Mouse (Mus musculus) CD4-positive, CD25-positive, alpha-beta regulatory T cell, adult 4 months (primary cell): ENCODE results near the gene Nme7. TPM values are rescaled to one million over a fixed set of nuclear protein-coding genes. Genes with fewer than 3 reads are reported as not detected.

Source experiments
- ATAC-seq: one replicate; pipeline ENCODE4 v1.8.0; 2017
- polyA plus RNA-seq, 2 experiments: library from polyadenylated mRNA; unstranded; fragments of 100-300 nt; shearing (Covaris generic); gene quantifications; one replicate each; pipeline ENCODE4 v1.2.1; 2017

The Nme7 gene
- polyA plus RNA-seq, 2 experiments from 2014 or later: 15.4 to 20.4 TPM

DNA sequence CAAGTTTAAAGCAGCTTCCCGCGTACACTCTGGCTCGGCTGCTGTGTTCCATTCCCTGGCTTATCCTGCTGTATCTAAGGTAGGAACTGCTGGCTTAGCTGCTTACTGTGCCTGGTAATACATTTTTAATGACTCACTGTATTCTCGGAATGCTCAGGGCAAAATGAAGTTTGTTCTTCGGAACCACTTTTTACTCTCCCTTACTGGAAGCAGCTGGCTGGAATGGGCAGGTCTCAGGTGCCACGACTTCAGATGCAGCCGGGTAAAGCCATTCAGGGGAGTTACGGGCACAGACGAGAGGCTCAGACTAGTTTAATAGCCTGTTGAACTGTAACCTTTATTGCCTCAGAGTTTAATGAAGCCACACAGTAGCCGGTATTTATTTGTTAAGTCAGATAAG is 17.5 kb downstream of the Nme7 start:
- ATAC-seq: no peak

DNA sequence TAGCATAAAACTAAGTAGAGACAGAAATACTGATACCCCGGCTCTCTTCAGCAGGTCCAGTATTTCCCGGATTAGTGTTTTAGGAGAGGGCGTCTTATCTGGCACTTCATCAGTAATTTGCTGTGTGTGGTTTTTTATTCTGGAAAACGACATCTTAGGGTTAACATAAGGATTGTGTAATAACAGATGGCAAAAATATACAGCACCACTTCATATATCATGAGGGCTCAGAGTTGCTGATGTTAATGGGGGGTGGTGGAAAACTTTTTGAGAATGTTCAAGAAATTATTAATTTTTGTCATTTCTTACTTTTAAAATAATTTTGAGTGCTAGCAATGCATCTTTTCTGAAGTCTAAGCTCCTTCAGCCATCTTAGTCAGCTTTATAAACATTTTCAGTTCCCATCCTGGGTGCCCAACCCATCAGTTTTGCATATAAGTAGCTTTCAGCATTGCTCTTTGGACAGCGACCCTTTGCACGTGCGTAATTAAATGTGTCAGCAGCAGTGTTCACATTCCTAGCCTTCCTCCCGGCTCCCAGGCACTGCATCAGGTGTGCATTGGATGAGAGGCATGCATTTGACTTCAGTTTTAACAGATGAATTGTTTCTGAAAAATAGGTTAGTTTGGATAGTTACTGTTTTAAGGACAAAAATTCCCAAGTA is 19.2 kb downstream of the Nme7 start:
- no peak for ATAC-seq

DNA sequence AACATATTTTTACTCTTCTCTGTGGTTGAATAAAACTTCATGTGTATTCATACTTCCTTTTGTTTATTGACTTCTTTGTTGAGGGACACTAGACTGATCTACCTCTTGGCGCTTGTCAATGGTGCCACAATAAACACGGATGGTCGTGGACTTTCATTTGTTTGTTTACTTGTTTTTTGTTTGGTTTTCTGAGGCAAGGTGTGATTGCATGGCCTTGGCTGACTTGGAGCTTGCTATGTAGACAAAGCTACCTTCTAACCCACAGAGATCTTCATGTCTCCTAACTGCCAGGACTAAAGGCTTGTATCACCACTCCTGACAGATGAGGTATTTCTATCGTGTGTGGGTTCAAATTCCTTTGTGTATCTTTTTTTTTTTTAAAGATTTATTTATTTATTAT is 20.3 kb downstream of the Nme7 start:
- no peak for ATAC-seq

DNA sequence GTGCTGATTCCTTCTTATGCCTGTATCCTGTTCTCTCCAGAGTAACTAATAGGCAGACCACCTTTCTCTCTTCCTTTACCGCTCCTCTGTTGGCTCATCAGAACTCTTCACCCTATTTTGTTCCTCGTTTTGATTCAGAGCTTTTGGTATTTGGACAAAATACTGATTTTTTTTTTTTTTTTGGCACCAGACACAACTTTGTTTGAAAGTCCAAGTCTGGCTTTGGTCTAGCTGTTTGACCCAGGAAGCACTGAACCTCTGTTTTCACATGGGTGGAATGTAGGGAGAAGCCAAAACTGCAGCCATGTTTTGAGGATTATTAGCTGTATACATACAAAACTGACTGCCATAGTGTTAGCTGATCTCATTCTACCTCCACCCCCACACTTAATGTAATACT is 21.0 kb downstream of the Nme7 start:
- ATAC-seq: no peak

DNA sequence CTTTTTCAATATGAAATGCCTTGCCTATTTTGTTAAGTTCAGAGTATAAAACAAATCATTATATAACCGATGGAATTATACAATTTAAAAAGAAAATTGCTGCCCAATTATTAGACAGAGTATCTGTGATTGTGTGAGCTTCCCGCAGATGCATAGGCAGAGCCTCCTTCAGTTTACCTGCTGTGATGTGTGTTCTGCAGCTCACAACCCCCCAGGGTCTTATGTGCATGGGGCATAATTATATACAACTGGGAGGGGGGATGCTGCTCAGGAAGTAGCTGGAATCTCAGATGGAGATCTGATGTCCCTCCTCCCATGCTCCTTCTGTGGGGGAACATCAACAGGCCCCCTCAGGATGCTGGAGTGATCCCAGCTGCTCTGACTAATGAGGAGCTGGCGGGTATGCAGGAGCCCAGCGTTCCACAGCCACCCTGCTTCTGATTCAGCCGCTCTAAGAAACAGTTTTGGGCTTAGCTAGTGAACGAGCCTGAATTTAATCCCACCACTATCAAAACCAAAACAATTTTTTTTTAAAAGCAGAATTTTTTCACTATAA is 22.8 kb downstream of the Nme7 start:
- no peak for ATAC-seq

DNA sequence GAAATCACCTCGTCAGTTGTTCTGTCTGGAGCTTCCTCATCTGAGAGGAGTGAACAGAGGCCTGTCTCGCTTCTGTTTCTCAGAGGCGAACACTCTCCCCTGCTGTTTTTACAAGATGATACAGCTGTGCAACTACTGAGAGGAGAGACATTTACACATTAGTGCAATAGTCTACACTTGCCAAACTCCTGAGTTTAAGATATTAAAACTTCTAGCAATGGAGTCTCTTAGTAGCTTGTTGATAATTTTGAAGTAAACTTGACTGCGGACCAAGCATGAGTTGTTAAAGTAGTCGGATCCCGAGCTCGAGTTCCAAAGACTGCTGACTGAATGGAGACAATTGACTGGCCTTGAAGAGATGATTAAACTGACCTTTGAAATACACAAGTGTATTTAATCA is 23.8 kb downstream of the Nme7 start:
- no peak for ATAC-seq

DNA sequence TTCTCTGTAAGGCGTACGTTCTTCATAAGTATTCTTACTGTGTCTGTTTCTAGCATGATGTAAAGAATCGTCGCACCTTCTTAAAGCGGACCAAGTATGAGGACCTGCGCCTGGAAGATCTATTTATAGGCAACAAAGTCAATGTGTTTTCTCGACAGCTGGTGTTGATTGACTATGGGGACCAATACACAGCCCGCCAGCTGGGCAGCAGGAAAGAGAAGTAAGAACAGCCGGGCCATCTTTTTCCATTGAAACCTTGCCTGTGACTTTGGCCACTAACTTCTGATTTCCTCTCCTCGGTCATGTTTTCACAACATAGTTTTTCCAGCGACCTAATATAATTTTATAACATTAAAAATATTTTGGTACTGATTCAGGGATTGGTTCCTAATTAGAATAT is 28.6 kb downstream of the Nme7 start:
- ATAC-seq: no peak

DNA sequence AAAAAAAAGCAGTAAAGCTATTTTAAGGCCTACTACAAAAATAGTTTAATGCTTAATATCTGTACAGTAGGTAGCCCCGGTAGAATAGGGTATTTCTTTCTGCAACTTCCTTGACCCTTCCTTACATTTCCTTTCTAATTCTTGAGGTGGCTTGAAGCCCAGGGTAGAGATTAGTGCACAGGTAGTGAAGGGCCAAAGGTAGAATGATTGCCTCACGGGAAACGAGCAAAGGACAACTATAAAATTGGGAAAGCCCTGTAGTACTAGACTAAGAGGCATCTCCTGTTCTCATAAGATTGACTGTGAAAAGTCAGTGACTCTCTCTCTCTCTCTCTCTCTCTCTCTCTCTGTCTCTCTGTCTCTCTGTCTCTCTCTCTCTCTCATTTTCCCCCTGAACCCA is 31.5 kb downstream of the Nme7 start:
- no peak for ATAC-seq

DNA sequence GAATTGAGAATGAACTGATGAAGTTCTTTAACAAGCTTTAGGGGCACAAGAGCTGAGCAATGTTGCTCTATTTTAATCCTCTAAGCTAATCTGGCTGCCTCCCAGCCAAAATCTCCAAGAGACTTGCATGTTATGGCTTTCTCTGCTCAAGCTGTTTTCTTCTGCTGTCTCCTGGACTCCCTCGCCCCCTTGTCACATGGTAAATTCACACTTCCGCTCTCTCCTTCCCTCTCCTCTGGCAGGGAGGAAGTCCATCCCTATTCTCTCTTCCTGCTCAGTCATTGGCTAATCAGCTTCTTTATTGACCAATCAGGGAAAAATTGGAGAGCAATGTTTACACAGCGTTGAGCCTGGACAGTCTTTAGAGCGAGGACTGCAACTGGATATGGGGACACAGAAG is 31.9 kb downstream of the Nme7 start:
- no peak for ATAC-seq

DNA sequence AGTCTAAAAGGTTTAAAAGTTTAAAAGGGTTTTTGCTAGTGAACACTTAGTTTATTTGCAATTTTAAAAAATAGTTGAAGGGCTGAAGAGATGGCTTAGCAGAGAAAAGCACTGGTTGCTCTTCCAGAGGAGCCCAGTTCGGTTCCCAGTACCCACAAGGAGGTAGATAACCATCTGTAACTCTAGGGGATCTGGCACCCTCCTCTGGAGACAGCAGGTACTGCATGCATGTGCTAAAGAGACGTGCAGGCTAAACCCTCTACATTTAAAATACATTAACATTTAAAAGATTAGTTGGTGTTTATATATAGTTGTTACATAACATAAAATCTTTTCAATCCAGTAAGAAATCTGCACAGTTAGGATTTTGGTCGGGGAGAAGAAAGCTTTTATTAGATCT is 38.2 kb downstream of the Nme7 start:
- no peak for ATAC-seq

DNA sequence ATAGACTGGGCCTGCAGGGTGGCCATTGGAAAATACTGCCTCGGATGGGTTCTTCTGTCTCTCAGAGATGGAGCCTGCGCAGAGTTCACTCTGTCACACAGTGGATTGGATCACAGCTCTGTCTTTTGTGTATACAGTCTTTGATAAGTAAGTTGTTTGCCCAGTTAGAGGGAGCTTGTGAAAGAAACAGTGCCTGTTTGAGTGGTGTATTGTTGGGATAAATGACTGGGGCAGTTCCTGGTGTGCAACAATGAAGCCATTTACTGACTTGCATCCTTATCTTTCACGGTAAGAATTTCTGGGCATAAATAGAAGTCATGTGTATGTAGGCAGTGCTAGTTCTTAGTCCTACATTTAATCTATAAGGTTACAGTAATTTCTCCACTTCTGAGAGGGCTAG is 49.5 kb downstream of the Nme7 start:
- ATAC-seq: no peak

DNA sequence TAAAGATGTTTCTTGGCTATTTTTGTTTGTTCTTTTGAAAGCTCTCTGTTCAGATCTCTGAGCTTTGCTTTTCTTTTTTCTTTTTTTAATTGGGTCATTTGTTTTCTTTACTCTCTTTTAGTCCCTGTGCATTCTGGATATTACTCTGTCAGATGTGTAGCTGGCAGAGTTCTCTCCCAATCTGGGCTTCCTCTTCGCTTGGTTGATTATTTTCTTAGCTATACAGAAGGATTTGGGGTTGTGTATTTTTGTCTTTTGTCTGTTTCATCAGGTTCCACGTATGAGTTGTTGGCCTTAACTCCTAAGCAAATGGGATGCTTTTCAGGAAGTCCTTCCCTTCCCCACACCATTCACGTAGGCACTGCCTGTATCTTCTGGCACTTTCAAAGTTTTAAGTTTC is 54.1 kb downstream of the Nme7 start:
- no peak for ATAC-seq

DNA sequence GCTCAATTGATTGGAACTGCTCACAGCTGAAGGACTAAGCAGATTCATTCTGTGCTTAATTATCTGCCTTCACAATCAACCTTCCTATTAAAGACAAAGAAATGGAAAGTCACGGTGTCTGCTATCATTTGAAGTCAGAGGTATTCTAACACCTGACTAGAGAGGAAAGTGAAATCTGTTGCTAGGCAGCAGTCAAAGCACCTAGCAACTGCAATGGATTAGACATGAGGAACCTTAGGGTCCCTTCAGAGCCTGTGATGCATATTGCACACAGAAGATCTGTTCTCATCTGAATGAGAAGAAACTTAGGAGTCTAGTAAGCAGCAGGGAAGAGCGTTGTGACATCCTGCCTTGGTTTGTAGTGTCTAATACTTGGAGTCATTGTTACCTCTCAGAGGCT is 58.1 kb downstream of the Nme7 start:
- ATAC-seq: no peak

DNA sequence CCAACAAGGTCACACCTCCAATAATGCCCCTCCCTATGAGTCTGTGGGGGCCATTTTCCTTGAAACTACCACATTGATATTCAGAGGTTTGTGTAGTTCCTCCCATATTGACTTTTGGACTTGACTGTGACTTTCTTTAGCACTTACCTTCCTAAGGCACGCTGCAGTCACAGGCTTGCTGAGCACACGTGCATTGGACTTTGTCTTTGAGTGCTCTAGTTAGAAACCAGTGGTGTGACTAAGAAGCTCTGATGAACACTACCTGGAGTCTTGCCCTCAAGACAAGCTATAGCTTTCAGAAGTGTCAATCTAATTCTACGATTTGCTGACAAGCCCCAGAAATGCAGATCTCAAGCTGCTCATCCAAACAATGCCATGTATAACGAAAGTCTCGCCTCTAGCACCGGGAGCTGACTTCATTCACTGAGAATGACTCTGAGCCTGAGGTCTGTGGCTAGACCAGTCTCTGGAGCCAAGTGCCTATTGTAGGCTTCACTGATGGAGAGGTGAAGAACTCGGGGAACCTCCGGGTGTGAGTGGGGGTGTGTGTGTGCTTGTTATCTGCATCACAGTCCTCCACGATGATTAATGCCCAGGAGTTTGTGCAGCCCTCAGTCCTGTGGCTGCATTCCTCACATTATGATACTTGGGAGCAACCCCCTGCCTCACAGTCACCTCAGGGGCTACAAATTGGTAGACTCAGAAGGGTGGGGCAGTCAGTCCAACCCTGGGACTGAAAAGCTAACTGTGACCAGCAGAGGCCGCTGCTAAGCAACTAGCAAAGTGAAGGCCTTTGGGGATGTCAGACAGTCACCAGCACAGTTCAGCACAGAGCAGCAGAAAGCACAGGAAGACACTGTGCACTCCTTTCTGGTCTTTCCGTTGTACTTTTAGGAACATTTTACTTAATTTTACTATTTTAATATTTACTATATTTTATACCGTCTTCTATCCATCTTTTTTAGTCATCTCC is 62.5 kb downstream of the Nme7 start:
- peak; percentile 93 for ATAC-seq

DNA sequence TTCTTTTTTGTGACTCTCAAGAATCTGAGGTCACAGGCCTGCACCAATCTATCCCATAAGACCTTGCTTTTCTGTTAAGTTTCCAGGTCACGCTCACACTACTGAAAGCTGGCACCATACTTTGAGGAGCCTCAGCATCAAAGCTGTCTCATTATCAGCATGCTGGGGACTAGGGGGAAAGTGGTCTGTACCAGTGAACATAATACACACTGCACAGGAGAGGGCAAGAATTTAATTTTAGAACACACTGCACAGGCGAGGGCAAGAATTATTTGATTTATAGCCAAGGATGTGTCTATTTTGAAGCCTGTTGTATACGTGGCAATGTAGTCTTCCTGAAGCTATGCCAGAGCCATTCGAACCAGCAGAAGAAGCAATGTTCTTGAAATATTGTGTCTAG is 64.2 kb downstream of the Nme7 start:
- no peak for ATAC-seq

DNA sequence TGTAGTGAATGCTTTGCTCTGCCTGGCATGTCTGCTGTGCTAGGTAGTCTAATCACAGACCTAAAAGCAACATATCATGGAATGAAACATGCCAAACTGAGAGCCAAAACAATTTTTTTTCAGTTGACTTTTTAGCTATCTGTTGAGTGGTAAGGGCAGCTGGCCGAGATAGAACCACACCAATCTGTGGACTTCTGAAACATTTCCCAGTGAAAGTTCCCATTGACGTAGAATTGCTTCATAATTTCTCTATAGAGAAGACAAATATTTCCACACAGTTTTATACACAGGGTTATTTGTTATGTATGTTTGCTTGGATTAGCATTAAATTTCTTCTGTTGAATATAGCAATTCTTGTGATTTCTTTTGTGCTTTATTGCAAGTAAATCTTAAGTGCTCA is 65.9 kb downstream of the Nme7 start:
- ATAC-seq: no peak

DNA sequence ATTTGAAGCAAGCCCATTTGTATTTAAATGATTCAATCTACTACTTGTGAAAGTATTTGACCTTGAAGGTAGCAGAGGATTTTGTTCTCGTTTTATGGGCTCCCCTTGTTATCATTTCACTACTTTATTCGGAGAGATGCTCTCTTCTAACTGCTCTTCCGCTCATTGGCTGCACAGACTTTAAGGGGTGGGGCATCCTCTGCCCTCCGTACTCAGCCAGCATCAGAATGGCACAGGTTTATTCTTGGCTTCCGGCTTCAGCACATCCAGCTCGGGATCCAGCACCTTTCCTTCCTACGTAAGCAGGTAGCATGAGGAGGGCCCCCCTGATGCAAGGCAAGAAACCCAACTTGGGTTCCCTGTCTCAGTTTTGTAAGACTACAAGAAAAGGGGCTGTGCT is 69.1 kb downstream of the Nme7 start:
- ATAC-seq: no peak

DNA sequence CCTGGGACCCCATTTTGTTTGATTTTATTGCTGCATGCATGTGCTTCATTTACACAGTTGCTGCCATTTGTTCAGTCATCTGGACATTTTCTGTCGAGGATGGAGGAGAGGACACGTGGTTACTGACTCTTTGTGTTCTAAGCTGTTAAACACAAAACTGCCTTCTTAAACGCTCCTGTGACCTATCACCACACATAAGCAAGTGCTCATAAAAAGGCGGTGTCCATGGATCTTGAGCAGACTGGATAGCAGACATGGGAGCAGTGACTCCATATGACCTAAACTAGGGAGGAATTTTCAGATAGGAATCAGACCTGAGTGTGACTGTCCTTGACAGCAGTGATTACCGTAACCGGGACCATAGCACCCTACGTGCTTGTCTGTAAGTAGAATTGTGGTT is 70.1 kb downstream of the Nme7 start:
- no peak for ATAC-seq

DNA sequence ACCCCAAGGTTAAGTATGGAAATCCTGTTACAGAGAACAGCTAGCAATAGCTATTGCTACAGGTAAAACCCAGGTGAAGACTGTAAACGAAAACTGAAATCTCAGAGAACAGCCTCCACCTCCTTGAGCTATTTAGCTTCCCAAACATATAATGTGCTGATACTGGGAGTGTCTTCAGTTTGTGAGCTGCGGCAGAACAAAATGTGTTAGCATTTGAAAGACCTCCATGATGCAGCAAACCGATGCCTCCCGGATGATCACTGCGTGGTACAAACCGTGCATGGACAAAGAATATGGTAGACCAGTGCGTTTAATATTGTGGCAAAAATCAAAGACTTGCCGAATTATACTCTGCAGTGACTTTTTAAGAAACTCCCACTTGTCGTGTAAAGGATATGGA is 71.7 kb downstream of the Nme7 start:
- no peak for ATAC-seq

DNA sequence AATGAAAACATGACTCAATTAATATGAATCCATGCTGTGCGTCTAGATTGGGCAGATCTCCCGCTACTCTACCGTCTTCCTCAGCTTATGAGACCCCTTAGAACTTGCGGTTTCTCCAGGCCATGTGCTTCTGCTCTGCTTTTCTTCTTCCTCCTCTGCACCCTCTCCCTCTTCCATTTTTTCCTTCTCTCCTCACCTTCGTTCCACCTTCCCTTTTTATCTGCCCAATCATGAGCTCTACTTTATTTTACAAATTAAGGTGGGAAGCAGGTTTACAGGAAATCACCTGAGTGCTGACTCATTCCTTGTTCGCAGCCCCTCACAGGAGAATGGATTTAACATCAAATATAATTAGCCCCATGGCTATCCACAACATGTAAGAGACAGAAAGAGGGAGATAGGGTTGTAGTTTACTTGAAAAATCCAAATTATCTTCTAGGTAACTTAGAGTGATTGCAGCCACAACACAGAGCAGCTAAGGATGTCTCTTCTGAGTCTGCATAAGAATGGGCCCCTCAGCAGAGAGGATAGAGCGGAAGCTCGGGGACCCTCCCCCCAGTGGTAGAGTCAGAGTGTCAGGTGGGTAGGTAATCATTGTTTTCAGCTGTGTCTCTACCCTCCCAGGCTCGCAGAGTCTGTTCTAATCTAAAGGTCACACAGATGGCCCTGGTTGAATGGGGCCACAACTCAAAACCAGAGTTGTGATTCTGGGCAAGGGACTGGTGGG is 73.0 kb downstream of the Nme7 start:
- no peak for ATAC-seq

DNA sequence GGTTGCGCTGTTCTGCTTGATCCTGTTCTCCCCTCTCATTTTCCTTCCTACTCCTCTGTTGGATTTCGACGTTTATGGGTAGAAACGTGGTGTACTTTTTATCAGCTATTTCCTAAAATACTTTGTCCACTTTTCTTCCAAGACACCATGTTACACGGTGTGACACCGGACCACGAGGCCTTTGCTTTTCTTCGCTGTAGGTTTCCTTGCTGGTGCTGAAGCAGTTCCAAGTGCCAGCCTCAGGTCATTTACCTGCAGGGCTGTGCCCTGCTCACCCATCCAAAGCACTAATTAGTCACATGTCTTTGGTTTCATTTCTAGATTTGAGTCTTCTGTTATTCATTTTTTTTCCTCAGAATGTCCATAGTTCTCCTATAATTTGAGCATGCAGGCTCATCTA is 79.7 kb downstream of the Nme7 start:
- no peak for ATAC-seq

DNA sequence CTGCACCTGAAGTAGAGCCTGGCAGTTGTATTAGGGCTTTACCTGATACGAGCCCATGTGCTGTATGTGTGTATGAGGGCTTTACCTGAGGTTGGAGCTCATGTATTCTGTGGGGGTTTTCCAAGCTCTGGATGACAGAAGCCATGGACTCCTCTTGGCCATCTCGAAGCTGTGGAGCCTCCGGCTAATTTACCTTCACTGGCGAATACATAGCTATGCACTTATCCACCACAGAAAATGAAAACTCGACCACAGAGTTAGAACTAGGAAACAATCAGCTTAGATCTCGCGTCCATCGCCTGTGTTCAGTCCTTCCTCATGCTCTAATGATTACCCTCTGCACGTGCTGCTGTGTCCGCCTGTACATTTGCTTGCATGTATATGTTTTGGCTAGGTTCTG is 80.4 kb downstream of the Nme7 start:
- ATAC-seq: no peak

DNA sequence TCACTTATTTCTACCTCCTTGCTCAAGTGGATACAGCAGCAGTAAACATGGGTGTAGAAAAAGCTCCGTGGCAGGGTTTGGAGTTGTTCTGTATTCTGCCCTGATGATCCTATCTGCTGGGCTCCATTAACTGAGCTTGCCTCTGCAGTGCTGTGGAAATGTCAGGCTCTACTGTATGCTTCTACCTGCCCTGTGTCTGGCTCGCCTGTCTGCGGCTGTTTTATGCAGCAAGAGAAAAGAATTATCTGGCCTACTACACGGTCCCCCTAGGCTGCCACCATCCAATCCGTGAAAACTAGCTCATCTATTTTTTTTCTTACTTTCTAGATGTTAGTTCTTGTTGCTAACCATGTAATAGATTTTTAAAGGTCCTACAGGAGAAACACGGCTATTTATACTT is 81.1 kb downstream of the Nme7 start:
- ATAC-seq: no peak
